Mouse (Mus musculus): ENCODE data around the gene Homer1. TPM values are rescaled to one million over a fixed set of nuclear protein-coding genes. Genes with fewer than 3 reads are reported as not detected.

Homer1 gene
- polyA plus RNA-seq, 1 experiment from 2014 or later: 11.1 TPM

DNA sequence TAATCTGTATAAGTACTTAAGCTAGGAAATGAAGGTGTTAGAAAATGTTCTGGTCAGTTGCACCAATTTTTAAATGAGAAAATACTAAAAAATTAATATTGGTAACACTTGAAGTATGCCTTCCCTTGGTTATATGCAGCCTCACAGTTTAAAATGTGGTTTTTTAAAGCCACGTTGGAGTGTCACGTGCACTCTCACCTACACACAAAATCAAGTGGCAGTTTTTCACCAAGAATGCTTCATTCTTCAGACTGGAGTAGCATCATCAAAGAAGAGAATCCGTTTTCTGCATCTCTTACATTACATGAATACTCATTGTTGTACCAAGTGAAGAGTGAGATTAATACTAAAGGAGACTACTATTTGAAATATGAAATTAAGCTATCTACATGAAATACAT lies 7.1 kb downstream of the Homer1 start:
- no peaks in the 10 kb centered on the region for H3K36me3 ChIP-seq (replicated peaks)
- no peaks in the 10 kb centered on the region for H3K9me3 ChIP-seq
- no peaks in the 10 kb centered on the region for H3K27me3 ChIP-seq (replicated peaks)
- H3K27ac ChIP-seq: no peak overlapping the region
- 42% methylated on average over 3 of the region's 3 CpGs for WGBS
- peak overlapping the region; percentile 96 for H3K4me3 ChIP-seq
- peaks cover 46% of the 10 kb centered on the region for H3K4me1 ChIP-seq
- ATAC-seq (replicated peaks): no peak
- peak overlapping the region; percentile 78 for H3K4me2 ChIP-seq
- no peak overlapping the region for H3K9ac ChIP-seq

DNA sequence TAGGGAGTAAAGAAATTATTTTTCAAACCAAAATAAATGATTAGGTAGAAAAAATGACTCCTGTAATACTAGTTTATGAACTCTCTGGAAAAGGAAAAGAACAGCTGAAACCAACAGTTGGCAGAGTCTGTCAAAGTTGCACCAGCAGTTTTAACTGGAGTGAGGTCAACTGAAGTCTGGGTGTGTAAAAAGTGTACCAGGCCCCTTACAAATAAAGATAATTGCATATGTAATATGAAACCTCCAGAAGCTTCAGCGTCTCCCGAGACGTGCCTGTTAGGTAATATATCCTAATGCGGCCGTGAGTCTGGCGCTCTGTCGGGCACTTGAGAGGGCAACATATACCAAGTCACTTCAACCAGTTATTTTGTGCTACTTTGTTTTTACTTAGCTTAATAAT lies 8.3 kb downstream of the Homer1 start:
- 64% methylated on average over 7 of the region's 7 CpGs for WGBS
- H3K27ac ChIP-seq: no peak overlapping the region
- H3K4me2 ChIP-seq: peak overlapping the region; percentile 78
- peaks cover 43% of the 10 kb centered on the region for H3K4me1 ChIP-seq
- H3K4me3 ChIP-seq: peak overlapping the region; percentile 2
- no peak overlapping the region for H3K9ac ChIP-seq
- no peaks in the 10 kb centered on the region for H3K9me3 ChIP-seq
- ATAC-seq (replicated peaks): no peak
- no peaks in the 10 kb centered on the region for H3K36me3 ChIP-seq (replicated peaks)
- H3K27me3 ChIP-seq (replicated peaks): no peaks in the 10 kb centered on the region

DNA sequence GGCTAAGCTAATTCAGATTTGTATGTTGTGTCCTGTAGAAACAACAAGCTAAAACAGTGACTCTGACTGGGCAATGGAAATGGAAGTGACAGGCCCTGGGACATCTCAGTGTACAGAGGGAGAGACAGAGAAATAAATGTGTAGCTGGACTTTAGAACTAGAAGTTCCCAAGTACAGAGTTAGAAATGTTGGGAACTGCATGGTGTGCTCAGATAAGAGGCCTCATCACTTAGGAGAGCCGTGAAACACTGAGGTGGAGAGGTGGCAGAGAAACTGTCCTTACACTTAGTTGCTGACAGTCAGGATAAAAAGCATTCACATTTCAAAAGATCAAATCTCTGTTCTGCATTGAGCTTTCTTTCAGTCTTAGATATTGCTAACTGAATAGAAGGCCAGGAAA lies 9.9 kb downstream of the Homer1 start:
- Histone ChIP-seq H3K9me3 (no peaks in the 10 kb centered on the region), H3K4me3 (no peak overlapping the region), H3K27me3 (replicated peaks) (no peaks in the 10 kb centered on the region), H3K36me3 (replicated peaks) (no peaks in the 10 kb centered on the region), H3K27ac (no peak overlapping the region), H3K9ac (no peak overlapping the region), H3K4me2 (no peak overlapping the region), H3K4me1 (peaks cover 40% of the 10 kb centered on the region)
- WGBS: 57% methylated on average over 1 of the region's 1 CpGs
- no peak for ATAC-seq (replicated peaks)

- Histone ChIP-seq H3K4me2 (no peak overlapping the region), H3K4me3 (no peak overlapping the region), H3K27ac (no peak overlapping the region), H3K9me3 (no peaks in the 10 kb centered on the region), H3K36me3 (replicated peaks) (no peaks in the 10 kb centered on the region), H3K27me3 (replicated peaks) (no peaks in the 10 kb centered on the region), H3K9ac (no peak overlapping the region), H3K4me1 (peaks cover 22% of the 10 kb centered on the region)
- ATAC-seq (replicated peaks): no peak
Measured at GRCm38 (mm10) chr13:93312518-93312917, 13.1 kb downstream of the Homer1 start.

DNA sequence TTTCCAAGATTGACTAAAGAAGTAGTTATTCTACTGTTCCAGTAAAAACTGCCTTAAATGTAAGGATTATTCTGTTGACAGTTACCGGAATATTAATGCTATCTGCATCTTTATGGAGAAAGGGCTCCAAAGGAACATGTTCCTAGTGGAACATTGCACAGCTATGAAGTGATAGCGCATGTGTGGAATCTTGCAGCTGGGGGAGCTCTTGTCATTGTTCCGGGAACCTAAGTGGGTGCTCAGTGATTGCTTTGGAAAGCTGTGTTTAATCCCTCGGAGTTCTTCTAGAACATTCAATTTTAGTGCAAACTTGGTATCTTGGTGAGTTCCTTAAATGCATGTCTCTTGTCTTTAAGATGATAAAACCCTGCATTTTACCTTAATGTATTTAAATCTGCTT lies 14.9 kb downstream of the Homer1 start:
- Histone ChIP-seq H3K4me3 (no peak overlapping the region), H3K27me3 (replicated peaks) (no peaks in the 10 kb centered on the region), H3K36me3 (replicated peaks) (no peaks in the 10 kb centered on the region), H3K4me1 (peaks cover 6% of the 10 kb centered on the region), H3K9me3 (no peaks in the 10 kb centered on the region), H3K9ac (no peak overlapping the region), H3K27ac (no peak overlapping the region), H3K4me2 (no peak overlapping the region)
- no peak for ATAC-seq (replicated peaks)
- 88% methylated on average over 4 of the region's 4 CpGs for WGBS

- no peak overlapping the region for H3K9ac ChIP-seq
- H3K36me3 ChIP-seq (replicated peaks): no peaks in the 10 kb centered on the region
- H3K4me1 ChIP-seq: no peaks in the 10 kb centered on the region
- no peak for ATAC-seq (replicated peaks)
- 86% methylated on average over 5 of the region's 5 CpGs for WGBS
- H3K4me3 ChIP-seq: no peak overlapping the region
- no peaks in the 10 kb centered on the region for H3K9me3 ChIP-seq
- H3K4me2 ChIP-seq: no peak overlapping the region
- no peaks in the 10 kb centered on the region for H3K27me3 ChIP-seq (replicated peaks)
- no peak overlapping the region for H3K27ac ChIP-seq
Measured at GRCm38 (mm10) chr13:93320089-93320488, 20.7 kb downstream of the Homer1 start.

- Histone ChIP-seq H3K36me3 (replicated peaks) (no peaks in the 10 kb centered on the region), H3K27ac (no peak overlapping the region), H3K4me3 (no peak overlapping the region), H3K9me3 (no peaks in the 10 kb centered on the region), H3K27me3 (replicated peaks) (no peaks in the 10 kb centered on the region), H3K9ac (no peak overlapping the region), H3K4me1 (no peaks in the 10 kb centered on the region), H3K4me2 (no peak overlapping the region)
- no peak for ATAC-seq (replicated peaks)
- WGBS: 90% methylated on average over 3 of the region's 3 CpGs
Measured at GRCm38 (mm10) chr13:93326326-93326725, 26.9 kb downstream of the Homer1 start.

DNA sequence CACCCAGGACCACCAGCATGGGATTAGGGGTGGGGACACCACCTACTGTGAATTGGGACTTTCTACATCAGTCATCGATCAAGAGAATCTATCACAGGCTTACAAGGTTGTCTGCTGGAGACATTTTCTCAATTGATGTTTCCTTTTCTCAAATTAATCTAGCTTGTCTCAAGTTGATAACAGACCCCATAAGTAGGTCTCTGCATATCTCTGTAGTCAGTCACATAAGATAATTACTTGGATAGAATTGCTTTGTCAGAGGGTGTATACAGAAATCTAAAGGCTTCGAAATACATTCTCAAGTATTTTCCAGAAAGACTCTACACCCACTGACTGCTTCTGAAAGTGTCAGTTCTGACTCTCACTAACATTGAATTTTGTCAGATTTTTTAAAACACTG lies 32.3 kb downstream of the Homer1 start:
- no peaks in the 10 kb centered on the region for H3K27me3 ChIP-seq (replicated peaks)
- H3K27ac ChIP-seq: no peak overlapping the region

GRCm38 (mm10) chr13:93332491-93332890 lies 33.1 kb downstream of the Homer1 start:
- Histone ChIP-seq H3K27ac (no peak overlapping the region), H3K4me3 (no peak overlapping the region), H3K36me3 (replicated peaks) (no peaks in the 10 kb centered on the region), H3K4me1 (no peaks in the 10 kb centered on the region), H3K27me3 (replicated peaks) (no peaks in the 10 kb centered on the region), H3K4me2 (no peak overlapping the region), H3K9me3 (no peaks in the 10 kb centered on the region), H3K9ac (no peak overlapping the region)
- no peak for ATAC-seq (replicated peaks)
- WGBS: 96% methylated on average over 13 of the region's 13 CpGs

More for the DNA sequence above, 32.3 kb downstream of the Homer1 start:
- no peaks in the 10 kb centered on the region for H3K36me3 ChIP-seq (replicated peaks)
- no peak overlapping the region for H3K9ac ChIP-seq
- no peaks in the 10 kb centered on the region for H3K9me3 ChIP-seq
- no peak overlapping the region for H3K4me2 ChIP-seq
- no peak overlapping the region for H3K4me3 ChIP-seq
- no peak for ATAC-seq (replicated peaks)
- H3K4me1 ChIP-seq: no peaks in the 10 kb centered on the region
- 90% methylated on average over 2 of the region's 2 CpGs for WGBS

DNA sequence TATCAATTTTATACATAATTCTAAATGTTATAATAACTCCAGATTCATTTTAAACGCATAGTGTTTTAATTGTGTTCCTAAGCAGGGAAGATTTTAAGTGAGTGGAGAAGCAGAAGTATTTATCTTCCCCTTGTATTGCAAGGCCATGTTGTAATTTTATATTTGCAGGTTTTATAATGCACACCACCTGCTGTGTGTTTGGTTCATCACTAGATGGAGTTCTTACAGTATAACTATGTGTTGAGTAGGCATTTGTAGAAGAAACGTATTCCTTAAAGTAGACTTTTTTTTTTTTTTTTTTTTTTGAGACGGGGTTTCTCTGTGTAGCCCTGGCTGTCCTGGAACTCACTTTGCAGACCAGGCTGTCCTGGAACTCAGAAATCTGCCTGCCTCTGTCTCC lies 35.9 kb downstream of the Homer1 start:
- Histone ChIP-seq H3K36me3 (replicated peaks) (no peaks in the 10 kb centered on the region), H3K27me3 (replicated peaks) (no peaks in the 10 kb centered on the region), H3K4me1 (no peaks in the 10 kb centered on the region), H3K27ac (no peak overlapping the region), H3K9ac (no peak overlapping the region), H3K9me3 (no peaks in the 10 kb centered on the region), H3K4me2 (no peak overlapping the region), H3K4me3 (no peak overlapping the region)
- no peak for ATAC-seq (replicated peaks)
- 80% methylated on average over 3 of the region's 3 CpGs for WGBS

DNA sequence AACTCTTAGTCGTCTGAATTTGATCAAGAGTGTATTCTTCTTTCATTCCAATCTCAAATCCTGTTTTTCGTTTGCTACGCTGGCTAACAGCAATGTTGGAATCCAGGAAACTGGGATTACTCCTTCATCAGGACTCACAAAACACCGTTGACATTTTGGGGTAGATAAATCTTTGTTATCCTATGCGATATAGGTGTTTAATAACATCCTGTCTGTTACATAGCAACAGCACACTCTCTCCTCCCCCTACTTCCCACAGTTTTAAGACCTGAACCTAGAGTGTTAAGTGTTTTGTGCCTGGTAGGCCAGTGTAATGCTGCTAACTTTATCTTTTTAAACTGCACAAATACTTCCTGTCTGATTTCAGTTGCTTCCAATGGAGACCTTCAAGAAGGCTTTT lies 39.0 kb downstream of the Homer1 start:
- no peak overlapping the region for H3K9ac ChIP-seq
- no peaks in the 10 kb centered on the region for H3K27me3 ChIP-seq (replicated peaks)
- H3K27ac ChIP-seq: no peak overlapping the region
- H3K4me1 ChIP-seq: no peaks in the 10 kb centered on the region
- 70% methylated on average over 5 of the region's 5 CpGs for WGBS
- no peaks in the 10 kb centered on the region for H3K9me3 ChIP-seq
- no peak overlapping the region for H3K4me3 ChIP-seq
- no peaks in the 10 kb centered on the region for H3K36me3 ChIP-seq (replicated peaks)
- no peak for ATAC-seq (replicated peaks)
- H3K4me2 ChIP-seq: no peak overlapping the region

DNA sequence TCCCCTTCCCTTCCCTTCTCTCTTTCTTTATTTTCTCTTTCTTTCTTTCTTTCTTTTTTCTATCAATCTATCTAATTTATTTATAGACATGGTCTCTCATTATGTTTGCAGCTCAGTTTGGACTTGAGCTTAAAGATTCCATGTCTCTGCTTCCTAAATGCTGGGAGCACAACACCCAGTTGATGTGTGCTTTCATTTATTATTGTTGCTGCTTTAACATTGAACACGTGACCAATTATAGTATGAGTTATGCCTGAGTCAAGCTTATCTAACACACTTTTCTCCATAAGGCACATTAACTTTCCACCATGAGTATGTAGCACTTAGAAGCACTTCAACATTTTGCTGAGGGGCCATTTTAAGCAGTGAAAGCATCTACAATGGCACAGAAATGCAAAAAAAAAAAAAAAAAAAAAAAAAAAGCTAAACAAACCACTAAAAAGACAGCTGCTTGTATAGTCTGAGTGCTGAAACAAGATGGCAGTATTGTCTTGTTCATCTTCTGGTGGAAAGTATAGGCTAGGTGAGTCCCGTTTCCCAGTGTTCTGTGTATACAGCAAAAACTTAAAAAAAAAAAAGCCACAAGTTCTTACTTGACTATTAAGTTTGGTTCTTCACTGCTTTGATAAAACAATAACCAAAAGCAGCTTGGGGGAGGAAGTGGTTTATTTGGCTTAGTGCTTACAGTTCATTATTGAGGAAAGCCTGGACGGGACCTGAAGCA lies 41.3 kb downstream of the Homer1 start:
- 90% methylated on average over 3 of the region's 3 CpGs for WGBS
- H3K36me3 ChIP-seq (replicated peaks): no peaks in the 10 kb centered on the region
- H3K4me3 ChIP-seq: no peak overlapping the region
- no peaks in the 10 kb centered on the region for H3K27me3 ChIP-seq (replicated peaks)
- no peak for ATAC-seq (replicated peaks)
- H3K4me1 ChIP-seq: no peaks in the 10 kb centered on the region
- H3K4me2 ChIP-seq: no peak overlapping the region
- H3K9ac ChIP-seq: no peak overlapping the region
- H3K9me3 ChIP-seq: no peaks in the 10 kb centered on the region
- no peak overlapping the region for H3K27ac ChIP-seq

GRCm38 (mm10) chr13:93342641-93343040 lies 43.2 kb downstream of the Homer1 start:
- no peaks in the 10 kb centered on the region for H3K4me1 ChIP-seq
- WGBS: 80% methylated on average over 5 of the region's 5 CpGs
- no peaks in the 10 kb centered on the region for H3K27me3 ChIP-seq (replicated peaks)
- H3K4me2 ChIP-seq: no peak overlapping the region
- H3K36me3 ChIP-seq (replicated peaks): no peaks in the 10 kb centered on the region
- no peak overlapping the region for H3K9ac ChIP-seq
- H3K27ac ChIP-seq: no peak overlapping the region
- ATAC-seq (replicated peaks): no peak
- H3K9me3 ChIP-seq: no peaks in the 10 kb centered on the region
- H3K4me3 ChIP-seq: no peak overlapping the region
